Mouse (Mus musculus) liver, embryonic 14.5 days (tissue): ENCODE data around the gene Gucy1a1. TPM values are rescaled to one million over a fixed set of nuclear protein-coding genes. Genes with fewer than 3 reads are reported as not detected.

ENCODE experiments used
- ATAC-seq: fragments of 200-750 bp; cut with Nextera tagmentation; 2 replicates; pipeline ENCODE4 v1.8.0; 2017; ENCODE audit warnings: moderate number of reproducible peaks, mild to moderate bottlenecking, moderate library complexity; ENCODE audit not compliant: insufficient read depth
- DNase-seq, 3 experiments: peaks; one replicate each; pipeline ENCODE4 v3.0.0-alpha.2; 2012 to 2013; ENCODE audit warnings: low read depth in 3 of 3, low spot score in 3 of 3
- H3K27ac ChIP-seq: fragments of 300-500 bp; sonication (generic); 2 replicates; pipeline ENCODE4 v1.5.1; 2014; ENCODE audit warnings: moderate library complexity, mild to moderate bottlenecking, control low read depth, inconsistent platforms
- H3K27me3 ChIP-seq: fragments of 300-500 bp; sonication (generic); 2 replicates; pipeline ENCODE4 v1.6.1; 2014; ENCODE audit warnings: mild to moderate bottlenecking, low read length, moderate library complexity; ENCODE audit not compliant: control insufficient read depth, insufficient read depth
- H3K36me3 ChIP-seq: fragments of 300-500 bp; sonication (generic); replicated peaks from 2 replicates; pipeline ENCODE4 v1.6.1; 2014; ENCODE audit warnings: low read depth; ENCODE audit not compliant: control insufficient read depth, insufficient read depth
- H3K4me1 ChIP-seq, 2 experiments: fragments of 200-500 bp in 1 of 2; fragments of 300-500 bp in 1 of 2; sonication (generic) in 1 of 2; replicated peaks; 2 replicates each; pipeline ENCODE4 v1.6.1; 2012 to 2014; ENCODE audit warnings: antibody characterized with exemption in 1 of 2, inconsistent platforms in 1 of 2, low read length in 1 of 2; ENCODE audit not compliant: control insufficient read depth in 2 of 2, insufficient read depth in 2 of 2
- H3K4me2 ChIP-seq: fragments of 300-500 bp; sonication (generic); 2 replicates; pipeline ENCODE4 v1.6.1; 2014; ENCODE audit warnings: low read depth, mild to moderate bottlenecking, control low read depth, moderate library complexity
- H3K4me3 ChIP-seq, 2 experiments: fragments of 200-500 bp in 1 of 2; fragments of 300-500 bp in 1 of 2; sonication (generic) in 1 of 2; 2 replicates each; pipeline ENCODE4 v1.5.1; 2012 to 2014; ENCODE audit warnings: low read depth in 2 of 2, low read length in 2 of 2, mild to moderate bottlenecking in 2 of 2, control low read depth in 1 of 2, inconsistent platforms in 1 of 2, moderate library complexity in 1 of 2; ENCODE audit not compliant: insufficient read depth in 1 of 2
- H3K9ac ChIP-seq: fragments of 300-500 bp; sonication (generic); replicated peaks from 2 replicates; pipeline ENCODE4 v1.6.1; 2014; ENCODE audit warnings: mild to moderate bottlenecking, control low read depth, moderate library complexity
- H3K9me3 ChIP-seq: fragments of 300-500 bp; sonication (generic); 2 replicates; pipeline ENCODE4 v1.6.1; 2016; ENCODE audit warnings: low read length, mixed read lengths; ENCODE audit not compliant: control insufficient read depth
- CTCF ChIP-seq: IDR thresholded peaks from 2 replicates; pipeline ENCODE4 v1.5.1; 2016; ENCODE audit warnings: antibody characterized with exemption, low read depth, control low read depth
- EP300 ChIP-seq: IDR thresholded peaks from 2 replicates; pipeline ENCODE4 v1.6.1; 2016; ENCODE audit warnings: antibody characterized with exemption, low read depth
- WGBS: fragments of 180-500 bp; shearing (Covaris S2); extraction: QIAGEN DNeasy Blood & Tissue Kit; methylation state at CpG from one replicate; pipeline ENCODE4 v1.1.7; 2014; ENCODE audit not compliant: insufficient replicate concordance; 5-methylcytosine and 5-hydroxymethylcytosine counted together
- polyA plus RNA-seq, 2 experiments: library from polyadenylated mRNA; depleted of rRNA in 1 of 2; stranded (reverse) in 1 of 2; unstranded in 1 of 2; fragments of >200 nt; fragmentation: Nextera tagmentation in 1 of 2; extraction: Ambion mirVana in 1 of 2; gene quantifications; 2 replicates each; pipeline versions ENCODE4 v1.2.1 to v1.2.3; 2012 to 2014

Gene Gucy1a1
- polyA plus RNA-seq (2012; rRNA removed): 2.1 and 2.6 TPM in 2 replicates
- polyA plus RNA-seq (2014; fragmentation: Nextera tagmentation; extraction: Ambion mirVana): 4.7 and 5.1 TPM in 2 replicates

DNA sequence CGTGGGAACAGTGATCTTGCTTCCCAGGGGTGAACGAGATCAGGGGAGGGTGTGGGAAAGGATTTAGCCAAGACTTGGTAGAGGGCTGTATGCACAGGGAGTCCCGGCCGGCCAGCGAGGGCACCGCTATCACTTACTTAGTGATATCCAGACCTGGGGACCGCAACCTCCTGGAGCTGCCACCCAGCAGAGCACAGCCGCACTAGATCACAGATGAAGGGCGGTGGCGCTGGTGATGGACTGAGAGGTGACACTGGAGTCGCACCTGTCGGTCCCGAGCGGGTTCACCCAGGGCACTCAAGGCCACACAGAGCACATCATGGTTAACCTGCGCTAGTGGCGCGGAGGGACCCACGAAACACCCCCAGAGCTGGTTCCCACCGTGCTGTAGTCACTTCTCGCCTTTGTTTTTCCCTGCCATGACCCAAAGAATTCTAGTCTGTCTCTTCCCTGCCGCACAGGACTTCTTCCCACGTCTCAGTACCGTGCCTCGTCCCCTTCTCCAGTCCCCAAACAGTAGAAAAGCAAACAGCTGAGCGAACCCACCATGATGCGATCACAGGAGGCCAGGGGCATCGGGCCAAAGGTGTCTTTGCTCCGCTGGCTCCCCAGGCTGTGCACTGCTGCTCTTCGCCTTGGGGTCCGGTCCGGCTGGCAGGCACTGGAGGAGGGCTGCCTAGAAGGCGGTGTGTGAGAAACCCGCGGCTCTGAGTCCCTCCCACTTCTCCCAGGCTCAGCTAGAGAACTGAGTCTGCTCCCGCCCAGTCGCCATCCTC is at the start of gene Gucy1a1:
TSS of gene Gucy1a1 (minus strand) at position 664 of the 776 bp plus-strand sequence.
- no peak within 1 kb of the TSS for H3K9ac ChIP-seq

DNA sequence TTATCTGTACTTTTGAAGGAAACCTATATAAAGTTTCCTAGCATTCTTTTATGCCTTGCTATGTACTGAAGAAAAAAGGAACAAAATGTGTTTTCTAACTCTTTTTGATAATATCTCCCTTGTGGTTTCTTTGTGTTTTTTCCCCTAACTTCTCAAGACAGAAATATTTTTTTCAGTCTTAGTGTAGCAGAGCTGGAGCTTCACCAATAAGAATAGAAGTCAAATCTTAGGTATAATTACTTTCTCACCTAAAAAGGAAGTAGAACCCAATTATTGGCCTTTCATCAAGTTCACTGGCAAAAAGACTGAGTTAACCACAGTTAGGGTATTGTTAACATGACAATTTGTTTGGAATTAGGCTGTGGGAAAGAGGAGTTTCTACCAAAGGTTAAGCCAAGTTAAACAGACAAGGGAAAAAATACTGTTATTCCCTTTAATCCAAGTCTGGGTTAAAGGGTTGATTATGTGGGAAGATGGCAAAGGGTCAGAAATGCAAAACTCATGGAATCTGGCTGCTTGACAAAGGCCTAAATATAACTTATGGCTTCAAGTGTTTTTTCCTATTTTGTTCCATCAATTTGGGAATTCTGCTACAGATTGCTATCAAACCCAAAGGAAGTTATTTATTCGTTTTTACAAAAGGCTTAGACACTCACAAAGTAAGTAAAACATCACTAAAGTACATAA is 46.1 kb upstream of the Gucy1a1 start:
- Histone ChIP-seq H3K4me1 (no peaks in the 10 kb centered on the region), H3K27ac (no peak overlapping the region), H3K9me3 (no peaks in the 10 kb centered on the region), H3K9ac (no peak overlapping the region), H3K36me3 (no peaks in the 10 kb centered on the region), H3K27me3 (no peaks in the 10 kb centered on the region), H3K4me2 (no peak overlapping the region), H3K4me3 (no peak overlapping the region)
- 30% methylated on average over 1 of the region's 1 CpGs for WGBS
- DNase-seq (no peak), ATAC-seq (no peak)
- TF ChIP-seq EP300: no peak
- TF ChIP-seq CTCF: no peak

More for the DNA sequence above, at the start of gene Gucy1a1:
- Histone ChIP-seq H3K36me3 (no peaks in the 10 kb centered on the region), H3K4me2 (peak within 1 kb of the TSS; percentile 31), H3K27ac (no peak within 1 kb of the TSS), H3K9me3 (no peaks in the 10 kb centered on the region), H3K27me3 (no peaks in the 10 kb centered on the region), H3K4me1 (no peaks in the 10 kb centered on the region; a peak in 1 of 4 replicates), H3K4me3 (peak within 1 kb of the TSS; percentile 34 to 59)
- DNase-seq (no peak), ATAC-seq (0 out of 2 replicates have a peak, but pooled peaks have one; percentile 28)
- WGBS: 1% methylated on average over 36 of the region's 36 CpGs
- TF ChIP-seq EP300: no peak
- TF ChIP-seq CTCF: no peak

DNA sequence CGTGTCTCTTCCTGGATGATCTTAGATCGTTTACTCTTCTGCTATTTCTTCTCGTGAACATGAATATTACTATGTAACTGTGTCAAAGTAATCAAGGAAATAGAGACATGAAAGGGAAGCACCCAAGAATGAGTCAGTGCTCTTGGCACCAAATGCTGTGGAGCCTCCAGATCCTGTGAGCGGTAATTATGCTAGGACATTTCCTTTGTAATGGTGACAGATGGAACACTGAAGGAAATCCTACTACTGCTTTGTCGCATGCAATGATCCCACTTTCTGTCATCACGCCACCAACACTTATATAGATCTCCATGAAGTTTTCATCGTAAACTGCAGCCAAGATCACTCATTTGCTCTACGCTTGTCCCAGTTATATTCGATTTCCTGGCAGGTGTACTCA is 40.0 kb upstream of the Gucy1a1 start:
- no peak for ATAC-seq
- 62% methylated on average over 9 of the region's 9 CpGs for WGBS

DNA sequence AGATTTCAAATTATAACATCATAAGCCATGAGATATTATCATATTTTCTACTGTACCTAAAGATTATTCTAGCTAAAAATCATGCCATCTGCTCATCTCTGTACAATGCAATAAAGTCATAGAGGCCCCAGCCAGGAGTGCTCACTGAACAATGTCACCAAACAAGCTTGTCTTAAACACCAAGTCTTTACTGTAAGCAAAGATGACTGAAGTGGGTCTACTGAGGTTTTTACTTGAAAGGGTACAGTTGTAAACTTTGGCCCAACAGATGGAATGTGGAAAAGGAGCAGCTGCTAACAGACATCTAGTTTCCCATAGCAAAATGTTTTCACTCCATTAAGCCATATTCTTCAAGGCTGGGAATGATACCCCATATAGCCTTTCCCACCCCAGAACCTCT is 35.9 kb upstream of the Gucy1a1 start:
- Histone ChIP-seq H3K4me3 (no peak overlapping the region), H3K4me2 (no peak overlapping the region), H3K4me1 (no peaks in the 10 kb centered on the region), H3K27ac (no peak overlapping the region), H3K9ac (no peak overlapping the region), H3K36me3 (no peaks in the 10 kb centered on the region), H3K27me3 (no peaks in the 10 kb centered on the region), H3K9me3 (no peaks in the 10 kb centered on the region)
- ATAC-seq: no peak
- TF ChIP-seq CTCF (no peak), EP300 (no peak)
- DNase-seq: no peak

More for the DNA sequence above, 40.0 kb upstream of the Gucy1a1 start:
- H3K9me3 ChIP-seq: no peaks in the 10 kb centered on the region
- H3K4me2 ChIP-seq: no peak overlapping the region
- no peak for DNase-seq
- no peak overlapping the region for H3K27ac ChIP-seq
- no peak overlapping the region for H3K4me3 ChIP-seq
- no peaks in the 10 kb centered on the region for H3K27me3 ChIP-seq
- no peak overlapping the region for H3K9ac ChIP-seq
- no peaks in the 10 kb centered on the region for H3K4me1 ChIP-seq
- no peaks in the 10 kb centered on the region for H3K36me3 ChIP-seq
- TF ChIP-seq EP300 (no peak), CTCF (no peak)

DNA sequence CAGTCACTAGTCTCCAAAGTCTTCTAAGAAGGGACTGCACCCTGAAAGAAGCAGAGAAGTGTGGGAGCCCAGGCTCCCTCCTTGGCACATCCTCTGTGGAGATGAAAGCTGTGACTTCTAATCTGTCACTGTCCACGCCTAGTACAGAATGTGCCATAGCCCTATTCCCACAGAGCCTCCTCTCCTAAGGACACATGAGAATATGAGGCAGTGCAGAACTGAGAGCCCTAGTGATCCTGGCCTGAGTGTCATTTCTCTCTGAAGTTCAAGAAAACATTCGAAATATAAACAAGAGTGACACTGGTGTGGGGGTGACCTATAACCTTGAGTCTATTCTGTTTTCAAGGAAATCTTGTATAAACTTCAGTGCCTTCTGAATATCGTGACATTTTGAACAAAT is 34.7 kb upstream of the Gucy1a1 start:
- Histone ChIP-seq H3K9me3 (no peaks in the 10 kb centered on the region), H3K9ac (no peak overlapping the region), H3K27me3 (no peaks in the 10 kb centered on the region), H3K4me3 (no peak overlapping the region), H3K4me2 (no peak overlapping the region), H3K36me3 (no peaks in the 10 kb centered on the region), H3K27ac (no peak overlapping the region), H3K4me1 (no peaks in the 10 kb centered on the region)
- DNase-seq: no peak
- 33% methylated on average over 3 of the region's 3 CpGs for WGBS
- no peak for ATAC-seq
- TF ChIP-seq CTCF: no peak
- no peak for TF ChIP-seq EP300
